Mouse (Mus musculus): Measurements from ENCODE around the gene Entpd5. TPM values are rescaled to one million over a fixed set of nuclear protein-coding genes. Genes with fewer than 3 reads are reported as not detected.

The Entpd5 gene
- polyA plus RNA-seq (2015; fragmentation: Nextera tagmentation; extraction: Ambion mirVana): 11.2 and 12.1 TPM in 2 replicates

DNA sequence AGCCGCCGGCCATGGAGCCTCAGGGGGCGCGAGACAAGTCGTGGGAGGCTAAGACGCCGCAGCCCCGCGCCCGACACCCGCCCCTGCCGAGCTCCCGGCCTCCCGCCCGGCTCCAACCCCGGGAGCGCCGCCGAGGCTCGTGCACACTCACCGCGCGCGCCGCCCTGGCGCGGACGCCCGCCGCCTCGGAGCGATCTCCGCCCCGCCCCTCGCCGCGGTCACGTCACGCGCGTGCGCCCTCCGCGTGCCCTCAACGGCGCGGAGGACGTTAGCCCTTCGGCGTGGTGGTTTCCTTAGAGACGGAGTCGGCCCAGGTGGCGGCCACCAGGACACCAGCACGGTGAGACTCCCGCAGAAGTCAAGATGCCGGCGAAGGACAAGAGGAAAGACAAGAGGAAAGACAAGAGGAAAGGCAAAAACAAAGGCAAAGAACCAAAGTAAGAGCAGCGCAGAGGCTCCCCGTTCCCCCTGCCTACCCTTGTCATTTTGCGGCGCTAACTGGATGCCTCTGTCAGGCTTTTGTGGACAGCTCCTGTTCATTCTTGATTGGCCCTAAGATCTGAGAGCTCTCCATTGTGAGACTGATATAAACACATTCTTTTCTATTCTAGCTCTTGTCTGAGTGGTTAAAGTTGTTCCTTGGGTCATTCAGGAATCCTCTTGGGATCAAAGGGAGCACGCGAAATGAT, at the start of gene Entpd5, which contains the start of gene Bbof1:
Gene Entpd5 (minus strand): TSS at position 211 of the 689 bp plus-strand sequence.
Gene Bbof1 (plus strand): TSS at position 253 of the 689 bp plus-strand sequence.
- no peaks in the 10 kb centered on the region for H3K36me3 ChIP-seq (replicated peaks)
- H3K27ac ChIP-seq: peak within 1 kb of the TSS; percentile 93
- peak within 1 kb of the TSS; percentile 94 for H3K4me3 ChIP-seq
- peak; percentile 93 for ATAC-seq (replicated peaks)
- no peaks in the 10 kb centered on the region for H3K9me3 ChIP-seq
- peak within 1 kb of the TSS; percentile 90 for H3K4me2 ChIP-seq
- H3K4me1 ChIP-seq: peaks cover 12% of the 10 kb centered on the region
- peak within 1 kb of the TSS; percentile 92 for H3K9ac ChIP-seq
- H3K27me3 ChIP-seq (replicated peaks): no peaks in the 10 kb centered on the region
- under 1% methylated on average over 57 of the region's 63 CpGs for WGBS

GRCm38 (mm10) chr12:84456911-84457310, 48.1 kb upstream of the Entpd5 start:
- Histone ChIP-seq H3K9ac (no peak overlapping the region), H3K36me3 (replicated peaks) (peaks cover 21% of the 10 kb centered on the region), H3K9me3 (no peaks in the 10 kb centered on the region), H3K4me3 (no peak overlapping the region), H3K27ac (no peak overlapping the region), H3K4me2 (no peak overlapping the region), H3K27me3 (replicated peaks) (no peaks in the 10 kb centered on the region), H3K4me1 (peaks cover 13% of the 10 kb centered on the region)
- ATAC-seq (replicated peaks): no peak
- WGBS: 88% methylated on average over 3 of the region's 3 CpGs

GRCm38 (mm10) chr12:84451801-84452200, 43.0 kb upstream of the Entpd5 start:
- H3K4me1 ChIP-seq: peaks cover 25% of the 10 kb centered on the region
- ATAC-seq (replicated peaks): no peak
- 0 out of 2 replicates have a peak, but pooled peaks cover 1% of the 10 kb centered on the region for H3K36me3 ChIP-seq (replicated peaks)
- H3K4me3 ChIP-seq: peak overlapping the region; percentile 73
- H3K9me3 ChIP-seq: no peaks in the 10 kb centered on the region
- peak overlapping the region; percentile 70 for H3K9ac ChIP-seq
- WGBS: 2% methylated on average over 11 of the region's 11 CpGs
- H3K27me3 ChIP-seq (replicated peaks): no peaks in the 10 kb centered on the region
- peak overlapping the region; percentile 96 for H3K4me2 ChIP-seq
- peak overlapping the region; percentile 77 for H3K27ac ChIP-seq

DNA sequence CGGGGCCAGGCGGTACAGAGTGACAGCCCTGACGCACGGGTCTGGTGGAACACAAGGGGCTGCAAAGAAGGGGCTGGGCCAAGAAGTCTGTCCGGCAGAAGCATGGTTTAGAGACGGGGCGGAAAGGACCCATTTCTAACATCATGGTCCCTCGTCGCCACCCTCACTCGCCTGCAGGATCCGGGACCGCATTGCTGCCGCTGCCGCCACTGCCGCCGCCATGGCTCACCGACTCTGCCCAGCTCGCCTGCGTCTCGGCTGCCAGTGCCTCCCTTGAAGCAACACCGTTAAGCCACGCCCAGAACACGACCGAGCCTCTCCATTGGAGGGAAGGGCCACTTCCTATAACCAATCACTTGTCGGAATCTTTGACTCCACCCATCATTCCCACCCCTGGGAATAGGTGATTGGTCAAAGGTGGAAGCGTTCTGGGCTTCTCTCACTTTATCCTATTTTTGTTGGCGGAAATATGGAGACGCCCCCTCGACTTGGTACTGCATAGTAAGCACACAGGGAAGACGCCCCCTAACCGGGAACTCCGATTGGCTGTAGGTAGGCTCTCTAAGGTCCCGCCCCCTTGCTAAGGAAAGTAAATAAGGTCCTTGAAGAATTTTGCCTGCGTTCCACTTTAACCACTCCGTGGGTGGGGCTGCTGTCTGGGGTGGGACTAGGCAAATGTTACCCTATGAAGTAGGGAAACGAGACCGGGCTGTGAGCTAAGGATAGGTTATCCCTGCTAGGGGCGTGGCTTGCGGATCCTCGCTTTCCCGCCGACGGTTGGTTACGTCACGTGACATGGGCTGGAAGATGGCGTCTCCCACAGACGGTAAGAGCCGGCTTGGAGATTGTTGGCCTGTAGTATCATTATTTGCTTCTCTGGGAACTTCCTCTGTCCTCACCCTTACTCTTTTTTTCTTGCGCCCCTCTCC, 42.2 kb upstream of the Entpd5 start, which contains the start of the genes Aldh6a1 and Lin52:
Gene Aldh6a1 (minus strand): TSS at position 287 of the 929 bp plus-strand sequence.
Gene Lin52 (plus strand): TSS at position 705 of the 929 bp plus-strand sequence.
- Histone ChIP-seq H3K27me3 (replicated peaks) (no peaks in the 10 kb centered on the region), H3K9me3 (no peaks in the 10 kb centered on the region), H3K4me3 (peak within 1 kb of the TSS; percentile 73), H3K9ac (peak within 1 kb of the TSS; percentile 70), H3K27ac (peak within 1 kb of the TSS; percentile 77), H3K4me1 (peaks cover 25% of the 10 kb centered on the region), H3K36me3 (replicated peaks) (no peaks in the 10 kb centered on the region), H3K4me2 (peak within 1 kb of the TSS; percentile 96)
- under 1% methylated on average over 49 of the region's 49 CpGs for WGBS
- ATAC-seq (replicated peaks): peak; percentile 98

- H3K4me1 ChIP-seq: peaks cover 25% of the 10 kb centered on the region
- no peaks in the 10 kb centered on the region for H3K36me3 ChIP-seq (replicated peaks)
- peak overlapping the region; percentile 96 for H3K4me2 ChIP-seq
- WGBS: under 1% methylated on average over 6 of the region's 6 CpGs
- H3K27ac ChIP-seq: peak overlapping the region; percentile 77
- no peaks in the 10 kb centered on the region for H3K9me3 ChIP-seq
- no peaks in the 10 kb centered on the region for H3K27me3 ChIP-seq (replicated peaks)
- peak overlapping the region; percentile 73 for H3K4me3 ChIP-seq
- H3K9ac ChIP-seq: peak overlapping the region; percentile 59
- no peak; the same call in 1 of the 2 replicates for ATAC-seq (replicated peaks)
Observed at GRCm38 (mm10) chr12:84450351-84450717, 41.5 kb upstream of the Entpd5 start.

DNA sequence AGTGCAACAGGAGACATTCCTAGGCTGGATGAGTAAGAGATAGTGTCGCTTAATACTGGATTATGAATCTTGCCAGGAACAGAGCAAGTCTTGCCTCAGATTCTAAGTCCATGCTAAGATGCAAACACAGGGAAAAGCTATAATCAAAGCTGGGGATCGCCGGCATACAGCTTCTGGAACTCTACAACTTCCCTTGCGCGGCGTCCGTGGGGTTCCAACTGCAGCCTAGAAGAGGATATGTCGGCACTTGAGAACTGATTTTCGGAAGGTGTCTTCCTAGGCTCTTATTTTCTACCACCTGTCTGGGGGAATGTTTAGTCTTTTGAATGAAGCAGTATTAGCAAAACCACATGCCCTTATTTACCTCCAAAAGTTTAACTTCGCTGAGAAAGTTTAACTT, 41.1 kb upstream of the Entpd5 start:
- H3K27ac ChIP-seq: no peak overlapping the region
- ATAC-seq (replicated peaks): no peak
- H3K4me1 ChIP-seq: peaks cover 25% of the 10 kb centered on the region
- no peaks in the 10 kb centered on the region for H3K27me3 ChIP-seq (replicated peaks)
- peak overlapping the region; percentile 96 for H3K4me2 ChIP-seq
- no peak overlapping the region for H3K9ac ChIP-seq
- no peaks in the 10 kb centered on the region for H3K9me3 ChIP-seq
- WGBS: 47% methylated on average over 10 of the region's 10 CpGs
- H3K36me3 ChIP-seq (replicated peaks): no peaks in the 10 kb centered on the region
- H3K4me3 ChIP-seq: peak overlapping the region; percentile 73

GRCm38 (mm10) chr12:84448181-84448580, 39.4 kb upstream of the Entpd5 start:
- WGBS: 84% methylated on average over 6 of the region's 6 CpGs
- no peak overlapping the region for H3K4me3 ChIP-seq
- no peak overlapping the region for H3K4me2 ChIP-seq
- H3K9ac ChIP-seq: no peak overlapping the region
- H3K27ac ChIP-seq: no peak overlapping the region
- no peak for ATAC-seq (replicated peaks)
- H3K36me3 ChIP-seq (replicated peaks): no peaks in the 10 kb centered on the region
- H3K4me1 ChIP-seq: peaks cover 25% of the 10 kb centered on the region
- H3K9me3 ChIP-seq: no peaks in the 10 kb centered on the region
- H3K27me3 ChIP-seq (replicated peaks): no peaks in the 10 kb centered on the region

- Histone ChIP-seq H3K27ac (no peak overlapping the region), H3K4me2 (no peak overlapping the region), H3K9ac (no peak overlapping the region), H3K27me3 (replicated peaks) (no peaks in the 10 kb centered on the region), H3K4me3 (no peak overlapping the region), H3K4me1 (peaks cover 17% of the 10 kb centered on the region), H3K9me3 (no peaks in the 10 kb centered on the region), H3K36me3 (replicated peaks) (no peaks in the 10 kb centered on the region)
- ATAC-seq (replicated peaks): no peak
- WGBS: 69% methylated on average over 1 of the region's 1 CpGs
Observed at GRCm38 (mm10) chr12:84447386-84447785, 38.6 kb upstream of the Entpd5 start.

GRCm38 (mm10) chr12:84442526-84442925, 33.7 kb upstream of the Entpd5 start:
- Histone ChIP-seq H3K4me1 (no peaks in the 10 kb centered on the region), H3K9me3 (no peaks in the 10 kb centered on the region), H3K27ac (no peak overlapping the region), H3K27me3 (replicated peaks) (no peaks in the 10 kb centered on the region), H3K36me3 (replicated peaks) (peaks cover 8% of the 10 kb centered on the region), H3K9ac (no peak overlapping the region), H3K4me2 (no peak overlapping the region), H3K4me3 (no peak overlapping the region)
- ATAC-seq (replicated peaks): no peak
- WGBS: 79% methylated on average over 4 of the region's 4 CpGs

GRCm38 (mm10) chr12:84438697-84439096, 29.9 kb upstream of the Entpd5 start:
- no peak for ATAC-seq (replicated peaks)
- H3K9me3 ChIP-seq: no peaks in the 10 kb centered on the region
- H3K36me3 ChIP-seq (replicated peaks): peaks cover 10% of the 10 kb centered on the region
- H3K9ac ChIP-seq: no peak overlapping the region
- no peaks in the 10 kb centered on the region for H3K4me1 ChIP-seq
- H3K27me3 ChIP-seq (replicated peaks): no peaks in the 10 kb centered on the region
- 84% methylated on average over 2 of the region's 2 CpGs for WGBS
- H3K27ac ChIP-seq: no peak overlapping the region
- H3K4me3 ChIP-seq: no peak overlapping the region
- H3K4me2 ChIP-seq: no peak overlapping the region

DNA sequence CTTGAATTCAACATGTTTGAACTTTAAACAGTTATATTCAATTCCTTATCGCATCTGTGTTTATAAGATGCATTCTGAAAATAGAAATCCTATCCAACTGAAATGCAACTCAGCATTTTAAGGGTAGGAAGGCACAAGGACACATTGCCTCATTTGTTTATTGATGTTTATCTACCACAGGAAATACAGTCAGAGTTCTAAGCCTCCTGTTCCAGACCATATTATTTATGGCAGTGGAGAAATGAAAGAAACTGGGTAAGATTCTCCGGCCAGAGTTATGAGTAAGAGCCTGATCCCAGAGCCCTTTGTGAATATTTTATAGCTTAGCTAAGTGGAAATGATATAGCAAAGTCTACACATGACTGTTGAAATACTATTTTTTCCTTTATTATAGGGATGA, 21.0 kb upstream of the Entpd5 start:
- WGBS: 89% methylated on average over 2 of the region's 2 CpGs
- no peak for ATAC-seq (replicated peaks)

GRCm38 (mm10) chr12:84423990-84424389, 15.2 kb upstream of the Entpd5 start:
- 65% methylated on average over 3 of the region's 3 CpGs for WGBS

More for the DNA sequence above, 21.0 kb upstream of the Entpd5 start:
- Histone ChIP-seq H3K27ac (no peak overlapping the region), H3K36me3 (replicated peaks) (peaks cover 11% of the 10 kb centered on the region), H3K9me3 (no peaks in the 10 kb centered on the region), H3K9ac (no peak overlapping the region), H3K4me3 (no peak overlapping the region), H3K4me2 (no peak overlapping the region), H3K4me1 (no peaks in the 10 kb centered on the region), H3K27me3 (replicated peaks) (no peaks in the 10 kb centered on the region)

More at GRCm38 (mm10) chr12:84423990-84424389, 15.2 kb upstream of the Entpd5 start:
- Histone ChIP-seq H3K9ac (no peak overlapping the region), H3K4me2 (no peak overlapping the region), H3K27me3 (replicated peaks) (no peaks in the 10 kb centered on the region), H3K4me3 (no peak overlapping the region), H3K27ac (no peak overlapping the region), H3K4me1 (no peaks in the 10 kb centered on the region), H3K36me3 (replicated peaks) (no peaks in the 10 kb centered on the region), H3K9me3 (no peaks in the 10 kb centered on the region)
- ATAC-seq (replicated peaks): no peak
